Mouse (Mus musculus) forebrain, embryonic 13.5 days (tissue): ENCODE data around the gene Commd7. TPM values are rescaled to one million over a fixed set of nuclear protein-coding genes. Genes with fewer than 3 reads are reported as not detected.

Source experiments
- ATAC-seq: fragments of 200-750 bp; cut with Nextera tagmentation; 2 replicates; pipeline ENCODE4 v1.8.0; 2017
- H3K27ac ChIP-seq: fragments of 300-500 bp; sonication (generic); 2 replicates; pipeline ENCODE4 v1.5.1; 2015; ENCODE audit warnings: inconsistent platforms, mild to moderate bottlenecking, moderate library complexity
- H3K27me3 ChIP-seq: fragments of 300-500 bp; sonication (generic); 2 replicates; pipeline ENCODE4 v1.6.1; 2015; ENCODE audit warnings: mild to moderate bottlenecking, inconsistent platforms
- H3K36me3 ChIP-seq: fragments of 300-500 bp; sonication (generic); 2 replicates; pipeline ENCODE4 v1.6.1; 2015; ENCODE audit warnings: mild to moderate bottlenecking, inconsistent platforms; ENCODE audit not compliant: poor library complexity, severe bottlenecking
- H3K4me1 ChIP-seq: fragments of 300-500 bp; sonication (generic); 2 replicates; pipeline ENCODE4 v1.6.1; 2015; ENCODE audit warnings: inconsistent platforms
- H3K4me2 ChIP-seq: fragments of 300-500 bp; sonication (generic); 2 replicates; pipeline ENCODE4 v1.6.1; 2015; ENCODE audit warnings: inconsistent platforms, mild to moderate bottlenecking, moderate library complexity
- H3K4me3 ChIP-seq: fragments of 300-500 bp; sonication (generic); 2 replicates; pipeline ENCODE4 v1.5.1; 2015; ENCODE audit warnings: mild to moderate bottlenecking, inconsistent platforms
- H3K9ac ChIP-seq: fragments of 300-500 bp; sonication (generic); 2 replicates; pipeline ENCODE4 v1.6.1; 2015; ENCODE audit warnings: mild to moderate bottlenecking, inconsistent platforms
- H3K9me3 ChIP-seq: fragments of 300-500 bp; sonication (generic); replicated peaks from 2 replicates; pipeline ENCODE4 v1.6.1; 2016; ENCODE audit warnings: inconsistent platforms
- WGBS: fragments of 180-500 bp; shearing (Covaris S2); methylation state at CpG from one replicate; pipeline ENCODE4 v1.1.7; 2015; 5-methylcytosine and 5-hydroxymethylcytosine counted together
- polyA plus RNA-seq: library from polyadenylated mRNA; unstranded; fragments of >200 nt; fragmentation: Nextera tagmentation; extraction: Ambion mirVana; gene quantifications from 2 replicates; pipeline ENCODE4 v1.2.1, GENCODE M21; 2015

The Commd7 gene
- polyA plus RNA-seq, 1 experiment from 2014 or later, result 80.2 TPM

DNA sequence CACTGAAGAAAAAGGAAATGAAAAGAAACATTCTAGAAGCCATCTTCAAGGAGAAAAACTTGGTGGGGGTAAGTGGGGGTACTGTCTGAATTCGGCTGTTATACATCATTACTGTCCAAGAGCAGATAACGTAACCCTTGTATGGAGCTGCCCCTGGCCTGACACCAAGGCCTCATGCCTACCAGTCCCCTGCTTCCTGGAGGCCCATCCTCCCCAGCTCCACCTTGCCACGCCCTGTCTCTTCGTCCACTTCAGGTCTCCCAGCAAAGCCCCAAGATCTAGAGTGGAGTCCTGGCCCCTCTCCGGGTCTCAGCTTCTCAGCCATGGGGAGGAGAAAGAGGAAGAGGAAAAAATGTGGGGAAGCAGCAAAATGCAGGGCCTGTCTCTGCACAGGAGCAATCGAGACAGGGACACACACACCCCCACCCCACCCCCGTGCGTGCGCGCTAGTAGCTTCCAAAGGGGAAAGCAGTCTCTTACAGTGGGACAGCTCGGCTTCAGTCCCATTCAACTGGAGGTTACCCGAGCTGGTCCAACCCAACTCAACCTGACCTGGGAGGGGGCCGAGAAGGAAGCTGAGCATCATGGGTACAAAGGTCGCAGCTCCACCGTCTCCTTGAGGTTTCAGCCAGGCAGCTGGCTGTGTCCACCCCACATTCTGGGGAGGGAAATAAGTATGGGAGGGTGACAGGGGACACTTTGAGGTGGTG lies 49.5 kb downstream of the Commd7 start:
- Histone ChIP-seq H3K4me2 (no peak overlapping the region), H3K36me3 (no peaks in the 10 kb centered on the region), H3K4me3 (no peak overlapping the region), H3K27me3 (0 out of 2 replicates have a peak, but pooled peaks cover 4% of the 10 kb centered on the region), H3K9ac (peak overlapping the region; percentile 16; the same call in 1 of the 2 replicates), H3K9me3 (no peaks in the 10 kb centered on the region), H3K27ac (no peak overlapping the region), H3K4me1 (peaks cover 13% of the 10 kb centered on the region)
- ATAC-seq, result no peak
- 51% methylated on average over 15 of the region's 15 CpGs for WGBS

- Histone ChIP-seq H3K9ac (no peak overlapping the region), H3K4me3 (no peak overlapping the region), H3K4me2 (no peak overlapping the region), H3K27me3 (0 out of 2 replicates have a peak, but pooled peaks cover 4% of the 10 kb centered on the region), H3K9me3 (no peaks in the 10 kb centered on the region), H3K27ac (no peak overlapping the region), H3K4me1 (peaks cover 18% of the 10 kb centered on the region), H3K36me3 (no peaks in the 10 kb centered on the region)
- no peak for ATAC-seq
- WGBS, result 94% methylated on average over 7 of the region's 7 CpGs
Observed at GRCm38 (mm10) chr2:153581416-153581815, 51.2 kb downstream of the Commd7 start.

GRCm38 (mm10) chr2:153580458-153580985 lies 52.1 kb downstream of the Commd7 start:
- Histone ChIP-seq H3K4me1 (peaks cover 17% of the 10 kb centered on the region), H3K4me3 (no peak overlapping the region), H3K9ac (no peak overlapping the region), H3K27ac (no peak overlapping the region), H3K36me3 (no peaks in the 10 kb centered on the region), H3K27me3 (0 out of 2 replicates have a peak, but pooled peaks cover 4% of the 10 kb centered on the region), H3K4me2 (no peak overlapping the region), H3K9me3 (no peaks in the 10 kb centered on the region)
- ATAC-seq, result no peak
- WGBS, result 33% methylated on average over 4 of the region's 4 CpGs

- ATAC-seq, result no peak
- no peak overlapping the region for H3K4me3 ChIP-seq
- H3K9me3 ChIP-seq, result no peaks in the 10 kb centered on the region
- H3K27ac ChIP-seq, result no peak overlapping the region
- H3K9ac ChIP-seq, result no peak overlapping the region
- H3K36me3 ChIP-seq, result no peaks in the 10 kb centered on the region
- no peak overlapping the region for H3K4me2 ChIP-seq
- WGBS, result 90% methylated on average over 3 of the region's 3 CpGs
- 0 out of 2 replicates have a peak, but pooled peaks cover 4% of the 10 kb centered on the region for H3K27me3 ChIP-seq
- peaks cover 18% of the 10 kb centered on the region for H3K4me1 ChIP-seq
Observed at GRCm38 (mm10) chr2:153580042-153580441, 52.5 kb downstream of the Commd7 start.

DNA sequence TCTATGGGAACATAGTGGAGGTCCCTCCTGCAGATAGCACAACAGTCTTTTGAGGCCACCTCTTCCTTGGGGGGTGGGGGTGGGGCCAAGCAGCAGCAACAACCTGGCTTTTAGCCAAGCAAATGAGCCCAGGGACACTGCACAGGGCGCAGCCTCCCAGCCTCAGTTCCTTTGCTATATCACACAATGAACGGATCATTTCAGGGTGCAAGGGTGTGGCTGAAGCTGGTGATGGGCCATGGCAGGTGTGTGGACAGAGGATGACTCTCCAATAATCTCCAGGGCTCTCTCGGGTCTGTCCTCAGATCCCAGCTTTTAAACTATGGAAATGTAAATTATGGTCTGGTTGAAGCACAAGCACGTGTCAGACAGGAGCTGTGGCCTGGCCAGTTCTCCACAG lies 55.5 kb downstream of the Commd7 start:
- Histone ChIP-seq H3K4me2 (no peak overlapping the region), H3K9me3 (no peaks in the 10 kb centered on the region), H3K27me3 (0 out of 2 replicates have a peak, but pooled peaks cover 3% of the 10 kb centered on the region), H3K4me3 (no peak overlapping the region), H3K4me1 (peaks cover 9% of the 10 kb centered on the region), H3K27ac (no peak overlapping the region), H3K9ac (no peak overlapping the region), H3K36me3 (no peaks in the 10 kb centered on the region)
- 37% methylated on average over 4 of the region's 4 CpGs for WGBS
- ATAC-seq, result no peak

DNA sequence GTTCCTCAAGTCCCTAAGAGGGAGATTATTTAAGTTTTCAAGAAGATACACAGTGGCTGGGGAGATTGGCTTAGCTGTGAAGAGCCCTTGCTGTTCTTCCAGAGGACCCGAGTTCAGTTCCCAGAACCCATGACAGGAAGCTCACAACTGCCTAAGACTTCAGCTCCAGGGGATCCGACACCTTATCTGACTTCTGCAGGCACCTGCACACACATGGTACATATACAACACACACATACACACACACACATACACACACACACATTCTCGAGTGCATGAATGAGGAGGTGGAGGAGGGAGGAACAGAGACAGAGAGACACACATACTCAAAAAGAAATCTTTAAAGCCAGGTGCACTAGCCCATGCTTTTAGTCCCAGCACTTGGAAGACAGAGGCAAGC lies 56.4 kb downstream of the Commd7 start:
- no peak overlapping the region for H3K4me2 ChIP-seq
- no peaks in the 10 kb centered on the region for H3K36me3 ChIP-seq
- ATAC-seq, result no peak
- no peak overlapping the region for H3K27ac ChIP-seq
- no peak overlapping the region for H3K4me3 ChIP-seq
- 78% methylated on average over 3 of the region's 3 CpGs for WGBS
- peaks cover 9% of the 10 kb centered on the region for H3K4me1 ChIP-seq
- 0 out of 2 replicates have a peak, but pooled peaks cover under 1% of the 10 kb centered on the region for H3K27me3 ChIP-seq
- H3K9ac ChIP-seq, result no peak overlapping the region
- no peaks in the 10 kb centered on the region for H3K9me3 ChIP-seq

- H3K4me2 ChIP-seq, result no peak overlapping the region
- H3K27ac ChIP-seq, result no peak overlapping the region
- no peak overlapping the region; the same call in 1 of the 2 replicates for H3K9ac ChIP-seq
- 53% methylated on average over 6 of the region's 6 CpGs for WGBS
- no peaks in the 10 kb centered on the region for H3K27me3 ChIP-seq
- no peak for ATAC-seq
- no peaks in the 10 kb centered on the region for H3K36me3 ChIP-seq
- H3K4me3 ChIP-seq, result no peak overlapping the region
- no peaks in the 10 kb centered on the region for H3K9me3 ChIP-seq
- H3K4me1 ChIP-seq, result peaks cover 9% of the 10 kb centered on the region
Observed at GRCm38 (mm10) chr2:153575554-153575953, 57.0 kb downstream of the Commd7 start.

GRCm38 (mm10) chr2:153573101-153573500 lies 59.5 kb downstream of the Commd7 start:
- H3K9me3 ChIP-seq, result no peaks in the 10 kb centered on the region
- no peak overlapping the region for H3K27ac ChIP-seq
- no peak overlapping the region for H3K4me2 ChIP-seq
- H3K4me1 ChIP-seq, result peaks cover 9% of the 10 kb centered on the region
- WGBS, result 87% methylated on average over 9 of the region's 9 CpGs
- ATAC-seq, result no peak
- H3K36me3 ChIP-seq, result no peaks in the 10 kb centered on the region
- no peak overlapping the region for H3K9ac ChIP-seq
- no peaks in the 10 kb centered on the region for H3K27me3 ChIP-seq
- no peak overlapping the region for H3K4me3 ChIP-seq

DNA sequence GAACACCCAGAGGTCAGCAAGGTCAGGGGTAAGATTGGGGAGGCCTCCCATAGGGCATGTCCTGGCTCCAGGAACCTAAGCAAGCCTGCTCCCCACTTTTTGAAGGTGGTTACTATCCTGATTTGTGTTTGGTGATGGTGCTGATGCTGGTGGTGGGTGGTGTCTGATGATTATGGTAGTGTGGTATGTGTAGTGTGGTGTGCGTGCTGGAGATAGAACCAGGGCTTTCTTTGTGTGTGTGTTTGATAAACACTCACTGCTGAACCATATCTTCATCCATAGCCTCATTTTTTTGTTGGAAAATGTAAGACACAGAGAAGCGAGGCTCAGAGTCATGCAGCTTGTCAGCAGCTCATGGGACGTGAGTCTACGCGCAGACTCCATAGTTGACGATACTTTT lies 64.0 kb downstream of the Commd7 start:
- Histone ChIP-seq H3K36me3 (no peaks in the 10 kb centered on the region), H3K27me3 (no peaks in the 10 kb centered on the region), H3K9ac (no peak overlapping the region), H3K4me3 (no peak overlapping the region), H3K27ac (no peak overlapping the region), H3K4me1 (no peaks in the 10 kb centered on the region), H3K4me2 (no peak overlapping the region), H3K9me3 (no peaks in the 10 kb centered on the region)
- no peak for ATAC-seq
- 93% methylated on average over 6 of the region's 6 CpGs for WGBS

GRCm38 (mm10) chr2:153568013-153568412 lies 64.6 kb downstream of the Commd7 start:
- no peak overlapping the region for H3K4me3 ChIP-seq
- H3K36me3 ChIP-seq, result no peaks in the 10 kb centered on the region
- no peaks in the 10 kb centered on the region for H3K9me3 ChIP-seq
- WGBS, result 88% methylated on average over 4 of the region's 4 CpGs
- no peaks in the 10 kb centered on the region for H3K4me1 ChIP-seq
- no peak overlapping the region for H3K27ac ChIP-seq
- no peak for ATAC-seq
- no peak overlapping the region for H3K4me2 ChIP-seq
- H3K27me3 ChIP-seq, result no peaks in the 10 kb centered on the region
- no peak overlapping the region for H3K9ac ChIP-seq
